Mouse (Mus musculus) hindbrain, embryonic 14.5 days (tissue): Measurements from ENCODE around the gene Skap1. TPM values are rescaled to one million over a fixed set of nuclear protein-coding genes. Genes with fewer than 3 reads are reported as not detected.

Source experiments
- ATAC-seq: fragments of 200-750 bp; cut with Nextera tagmentation; 2 replicates; pipeline ENCODE4 v1.8.0; 2017; ENCODE audit warnings: moderate number of reproducible peaks, mild to moderate bottlenecking, moderate TSS enrichment, moderate library complexity; ENCODE audit not compliant: low FRiP score
- DNase-seq: peaks from one replicate; pipeline ENCODE4 v3.0.0-alpha.2; 2015; ENCODE audit warnings: low spot score
- H3K27ac ChIP-seq: fragments of 300-500 bp; sonication (generic); 2 replicates; pipeline ENCODE4 v1.5.1; 2014; ENCODE audit warnings: mild to moderate bottlenecking, moderate library complexity
- H3K27me3 ChIP-seq: fragments of 300-500 bp; sonication (generic); 2 replicates; pipeline ENCODE4 v1.6.1; 2014; ENCODE audit warnings: mild to moderate bottlenecking, low read length, mixed read lengths; ENCODE audit not compliant: control insufficient read depth, insufficient read depth
- H3K36me3 ChIP-seq: fragments of 300-500 bp; sonication (generic); replicated peaks from 2 replicates; pipeline ENCODE4 v1.6.1; 2014; ENCODE audit not compliant: control insufficient read depth, insufficient read depth
- H3K4me1 ChIP-seq: fragments of 300-500 bp; sonication (generic); replicated peaks from 2 replicates; pipeline ENCODE4 v1.6.1; 2014; ENCODE audit warnings: antibody characterized with exemption, low read length, mixed read lengths; ENCODE audit not compliant: control insufficient read depth, insufficient read depth
- H3K4me2 ChIP-seq: fragments of 300-500 bp; sonication (generic); replicated peaks from 2 replicates; pipeline ENCODE4 v1.6.1; 2014; ENCODE audit warnings: mild to moderate bottlenecking, moderate library complexity
- H3K4me3 ChIP-seq: fragments of 300-500 bp; sonication (generic); replicated peaks from 2 replicates; pipeline ENCODE4 v1.5.1; 2014; ENCODE audit warnings: mild to moderate bottlenecking, low read length
- H3K9ac ChIP-seq: fragments of 300-500 bp; sonication (generic); 2 replicates; pipeline ENCODE4 v1.6.1; 2014
- H3K9me3 ChIP-seq: fragments of 300-500 bp; sonication (generic); 2 replicates; pipeline ENCODE4 v1.6.1; 2016; ENCODE audit warnings: low read length; ENCODE audit not compliant: control insufficient read depth
- WGBS: fragments of 180-500 bp; shearing (Covaris S2); extraction: QIAGEN DNeasy Blood & Tissue Kit; methylation state at CpG from one replicate; pipeline ENCODE4 v1.1.7; 2014; 5-methylcytosine and 5-hydroxymethylcytosine counted together
- polyA plus RNA-seq: library from polyadenylated mRNA; unstranded; fragments of >200 nt; fragmentation: Nextera tagmentation; extraction: Ambion mirVana; gene quantifications from 2 replicates; pipeline ENCODE4 v1.2.1, GENCODE M21; 2014

The Skap1 gene
- polyA plus RNA-seq, 1 experiment from 2014 or later = 10.3 TPM

DNA sequence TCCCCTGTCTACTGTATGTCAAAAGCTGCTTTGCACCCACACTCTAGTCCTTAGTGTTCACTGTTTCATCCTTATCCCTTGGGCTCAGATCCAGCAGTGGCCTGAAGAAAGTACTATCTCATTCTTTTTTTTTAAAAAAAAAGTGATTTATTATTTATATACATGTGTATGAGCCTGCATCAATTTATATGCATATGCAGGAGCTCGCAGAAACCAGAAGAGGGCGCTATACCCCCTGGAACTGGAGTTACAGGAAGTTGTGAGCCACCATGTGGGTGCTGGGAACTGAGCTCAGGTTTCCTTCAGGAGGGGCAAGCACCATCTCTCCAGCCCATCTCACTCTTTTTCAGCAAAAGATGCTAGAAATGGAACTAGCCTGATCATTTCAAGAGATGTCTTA, 70.1 kb downstream of the Skap1 start:
- H3K36me3 ChIP-seq = no peaks in the 10 kb centered on the region

DNA sequence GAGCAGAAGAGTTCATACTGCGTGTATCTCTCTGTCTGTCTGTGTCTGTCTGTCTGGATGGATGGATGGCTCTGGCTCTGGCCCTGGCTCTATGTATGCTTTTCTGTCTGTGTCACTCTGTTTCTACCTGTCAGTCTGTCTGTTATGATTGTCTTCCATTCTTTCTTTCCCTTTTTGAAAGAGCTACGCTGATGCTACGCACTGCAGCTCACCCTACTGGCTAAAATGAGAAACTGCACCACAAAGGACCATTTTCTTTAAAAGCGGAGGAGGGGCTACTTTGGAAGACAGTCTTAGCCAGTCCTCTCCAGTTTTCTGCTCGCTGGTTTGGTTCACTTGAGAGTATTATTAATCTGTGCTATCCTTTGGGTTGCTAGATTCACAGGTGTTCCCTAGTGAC, 71.8 kb downstream of the Skap1 start:
- H3K4me1 ChIP-seq = no peaks in the 10 kb centered on the region; the same call in 1 of the 2 replicates

More for the DNA sequence above, 70.1 kb downstream of the Skap1 start:
- ATAC-seq (no peak), DNase-seq (no peak)
- Histone ChIP-seq H3K9me3 (no peaks in the 10 kb centered on the region), H3K27me3 (no peaks in the 10 kb centered on the region), H3K27ac (no peak overlapping the region), H3K9ac (no peak overlapping the region), H3K4me1 (no peaks in the 10 kb centered on the region; the same call in 1 of the 2 replicates), H3K4me2 (no peak overlapping the region), H3K4me3 (no peak overlapping the region)
- 70% methylated on average over 2 of the region's 2 CpGs for WGBS

DNA sequence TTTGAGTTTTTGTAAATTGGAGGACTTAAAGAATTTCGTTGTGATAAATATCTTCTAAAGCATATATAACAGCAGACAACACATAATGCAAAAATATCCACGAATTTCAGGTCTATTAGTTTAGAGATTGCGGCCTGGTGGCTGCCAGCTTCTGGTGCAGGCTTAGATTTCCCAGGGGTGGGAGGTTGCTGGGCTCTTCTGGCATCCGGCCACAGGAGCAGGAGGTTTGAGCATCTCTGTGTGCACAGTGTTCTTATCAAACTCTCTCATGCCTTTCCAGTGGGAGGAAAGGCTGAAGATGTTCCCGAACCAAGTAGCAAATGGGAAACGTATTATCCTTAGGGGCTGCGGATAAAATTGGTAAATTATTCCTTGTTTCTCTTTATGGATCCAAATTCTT, 77.6 kb downstream of the Skap1 start:
- no peak overlapping the region for H3K4me3 ChIP-seq
- no peaks in the 10 kb centered on the region for H3K4me1 ChIP-seq
- H3K27ac ChIP-seq = no peak overlapping the region
- no peak overlapping the region for H3K9ac ChIP-seq
- H3K9me3 ChIP-seq = no peaks in the 10 kb centered on the region
- ATAC-seq (no peak), DNase-seq (peak; percentile 64)
- H3K27me3 ChIP-seq = no peaks in the 10 kb centered on the region; the same call in 1 of the 2 replicates
- H3K4me2 ChIP-seq = no peak overlapping the region
- WGBS = 62% methylated on average over 7 of the region's 7 CpGs
- H3K36me3 ChIP-seq = no peaks in the 10 kb centered on the region

More for the DNA sequence above, 71.8 kb downstream of the Skap1 start:
- no peak for ATAC-seq
- no peak overlapping the region for H3K4me3 ChIP-seq
- no peak overlapping the region for H3K4me2 ChIP-seq
- H3K9ac ChIP-seq = no peak overlapping the region
- no peaks in the 10 kb centered on the region for H3K9me3 ChIP-seq
- peak; percentile 85 for DNase-seq
- WGBS = 23% methylated on average over 5 of the region's 5 CpGs
- no peak overlapping the region for H3K27ac ChIP-seq
- no peaks in the 10 kb centered on the region for H3K36me3 ChIP-seq
- H3K27me3 ChIP-seq = no peaks in the 10 kb centered on the region

DNA sequence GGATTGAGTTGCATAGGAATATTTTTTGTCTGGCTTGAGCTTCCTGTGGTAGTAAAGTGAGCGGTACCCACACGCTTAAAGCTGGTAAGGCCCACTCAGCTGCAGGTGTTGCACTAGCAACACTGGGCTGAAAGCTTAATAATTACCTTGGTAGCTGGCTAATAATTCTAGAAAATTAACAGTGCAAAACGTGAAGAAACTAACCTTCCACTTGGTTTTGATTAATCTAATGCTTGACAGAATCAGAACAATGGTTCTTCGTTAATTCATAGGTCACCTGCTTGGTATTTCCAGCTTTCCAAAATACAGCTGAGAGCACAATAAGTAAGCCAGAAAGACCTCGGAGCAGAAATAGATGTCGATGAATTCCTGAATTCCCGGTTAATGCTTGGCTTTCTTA, 78.2 kb downstream of the Skap1 start:
- H3K9me3 ChIP-seq = no peaks in the 10 kb centered on the region
- WGBS = 72% methylated on average over 7 of the region's 7 CpGs
- no peak for DNase-seq
- no peak overlapping the region for H3K9ac ChIP-seq
- no peak overlapping the region for H3K4me3 ChIP-seq
- no peak for ATAC-seq
- no peaks in the 10 kb centered on the region for H3K4me1 ChIP-seq
- H3K27me3 ChIP-seq = no peaks in the 10 kb centered on the region; the same call in 1 of the 2 replicates
- H3K36me3 ChIP-seq = no peaks in the 10 kb centered on the region
- H3K27ac ChIP-seq = no peak overlapping the region
- no peak overlapping the region for H3K4me2 ChIP-seq

DNA sequence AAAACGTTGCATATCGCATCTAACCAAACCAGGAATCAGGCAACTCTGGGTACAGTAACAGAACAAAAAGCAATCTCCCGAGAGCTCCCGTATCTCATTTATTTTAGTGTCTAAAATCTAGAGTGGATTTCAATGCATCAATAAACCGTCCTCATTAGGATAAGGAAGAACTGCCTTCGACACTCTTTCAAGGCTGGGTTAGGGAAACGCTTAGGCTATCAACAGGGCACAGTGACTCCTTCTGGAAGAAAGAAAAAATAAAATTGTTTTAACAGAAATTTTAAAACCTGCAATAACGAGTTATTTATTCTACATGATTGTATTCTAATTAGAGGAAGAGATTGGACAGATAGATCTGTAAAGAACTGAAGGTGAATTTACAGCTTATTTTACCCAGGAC, 82.0 kb downstream of the Skap1 start:
- no peak overlapping the region for H3K4me3 ChIP-seq

DNA sequence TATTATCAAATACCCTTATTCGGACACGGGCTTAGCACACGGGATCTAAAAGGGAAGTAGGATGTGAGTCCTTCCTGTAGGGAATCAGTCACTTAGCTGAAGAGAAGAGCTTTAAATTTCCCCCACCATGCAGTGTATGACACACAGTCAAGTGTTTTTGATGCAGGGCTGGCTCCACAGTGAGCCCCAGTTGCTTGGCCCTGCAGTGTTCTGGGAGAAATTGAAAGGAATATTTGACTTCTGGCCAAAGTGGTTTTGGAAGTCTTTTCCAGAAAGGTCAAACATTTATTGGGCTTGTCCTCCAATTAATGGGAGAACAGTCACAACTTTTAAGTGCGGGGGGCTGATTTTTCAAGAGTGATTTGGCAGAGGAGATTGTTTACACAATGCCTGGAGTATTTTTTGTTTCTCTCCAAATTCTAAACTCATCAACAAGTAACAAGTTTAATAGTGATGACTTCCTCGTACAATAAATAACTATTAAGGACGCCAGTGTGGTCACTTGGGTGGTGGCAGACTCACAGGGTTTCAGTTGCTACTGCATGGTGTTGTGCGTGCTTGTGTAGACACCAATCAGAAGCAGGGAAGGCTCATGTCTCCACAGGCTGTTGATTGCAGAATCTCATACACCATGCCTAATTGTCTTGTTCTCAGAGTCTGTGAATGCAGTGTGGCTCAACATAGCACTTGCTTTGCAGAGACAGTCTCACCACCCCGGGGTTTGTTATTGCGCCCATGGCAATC, 86.7 kb downstream of the Skap1 start:
- Histone ChIP-seq H3K27me3 (0 out of 2 replicates have a peak, but pooled peaks cover 13% of the 10 kb centered on the region), H3K4me1 (no peaks in the 10 kb centered on the region), H3K4me3 (no peak overlapping the region), H3K4me2 (no peak overlapping the region), H3K36me3 (no peaks in the 10 kb centered on the region), H3K27ac (no peak overlapping the region), H3K9ac (no peak overlapping the region), H3K9me3 (no peaks in the 10 kb centered on the region)
- DNase-seq (no peak), ATAC-seq (no peak)
- 79% methylated on average over 9 of the region's 9 CpGs for WGBS

More for the DNA sequence above, 82.0 kb downstream of the Skap1 start:
- H3K9ac ChIP-seq = no peak overlapping the region
- H3K4me2 ChIP-seq = no peak overlapping the region
- peak overlapping the region; percentile 48; the same call in 1 of the 2 replicates for H3K27ac ChIP-seq
- no peaks in the 10 kb centered on the region; the same call in 1 of the 2 replicates for H3K27me3 ChIP-seq
- DNase-seq (peak; percentile 37), ATAC-seq (no peak)
- H3K4me1 ChIP-seq = no peaks in the 10 kb centered on the region
- no peaks in the 10 kb centered on the region for H3K36me3 ChIP-seq
- WGBS = 62% methylated on average over 8 of the region's 8 CpGs
- no peaks in the 10 kb centered on the region for H3K9me3 ChIP-seq

DNA sequence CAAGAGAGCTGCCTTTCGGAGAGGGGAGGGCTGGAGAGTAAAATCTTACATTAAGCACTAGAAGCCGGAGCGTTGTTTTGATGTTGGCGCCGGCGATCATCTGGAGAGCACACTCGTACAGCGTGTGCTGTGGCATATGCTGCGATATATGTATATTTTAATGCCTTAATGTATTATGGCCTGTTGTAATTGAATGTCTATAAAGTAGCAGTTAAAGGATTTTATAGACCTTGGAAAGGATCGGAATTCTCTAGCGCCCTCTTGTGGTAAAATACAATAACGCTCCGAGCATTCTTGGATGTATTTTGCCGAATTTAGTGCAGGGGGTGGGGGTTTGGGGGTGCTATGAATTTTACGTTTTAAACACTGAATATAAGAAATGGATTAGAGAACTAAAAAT, 88.7 kb downstream of the Skap1 start:
- no peaks in the 10 kb centered on the region for H3K9me3 ChIP-seq
- WGBS = 17% methylated on average over 15 of the region's 15 CpGs
- H3K4me3 ChIP-seq = peak overlapping the region; percentile 12
- DNase-seq (peak; percentile 86), ATAC-seq (peak; percentile 40; the same call in 1 of the 2 replicates)
- H3K27ac ChIP-seq = no peak overlapping the region
- no peaks in the 10 kb centered on the region for H3K36me3 ChIP-seq
- H3K4me1 ChIP-seq = no peaks in the 10 kb centered on the region
- 0 out of 2 replicates have a peak, but pooled peaks cover 14% of the 10 kb centered on the region for H3K27me3 ChIP-seq
- H3K4me2 ChIP-seq = peak overlapping the region; percentile 41
- peak overlapping the region; percentile 26; the same call in 1 of the 2 replicates for H3K9ac ChIP-seq

DNA sequence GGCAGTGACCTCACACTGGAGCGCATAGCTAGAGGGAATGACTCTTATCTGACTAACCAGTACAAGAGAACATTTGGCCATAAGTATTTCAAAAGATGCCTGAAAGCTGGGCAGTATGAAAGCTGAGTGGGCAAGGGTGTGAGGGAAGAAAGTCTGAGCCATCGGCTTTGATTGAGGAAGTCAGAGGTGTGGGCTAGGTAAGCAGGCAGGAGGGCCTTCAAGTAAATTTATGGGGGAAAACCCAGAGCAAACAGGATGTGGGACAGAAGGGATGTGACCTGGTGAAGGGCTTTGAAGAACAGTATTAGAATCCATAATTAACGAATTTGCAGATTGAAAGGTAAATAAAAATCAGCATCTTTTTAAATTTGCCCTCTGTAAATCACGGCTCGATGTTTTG, 95.8 kb downstream of the Skap1 start:
- no peak overlapping the region for H3K4me2 ChIP-seq
- H3K9ac ChIP-seq = no peak overlapping the region
- no peak overlapping the region for H3K4me3 ChIP-seq
- no peaks in the 10 kb centered on the region for H3K9me3 ChIP-seq
- H3K27me3 ChIP-seq = 0 out of 2 replicates have a peak, but pooled peaks cover 3% of the 10 kb centered on the region
- ATAC-seq (no peak), DNase-seq (no peak)
- H3K4me1 ChIP-seq = no peaks in the 10 kb centered on the region
- no peak overlapping the region for H3K27ac ChIP-seq
- 90% methylated on average over 5 of the region's 5 CpGs for WGBS
- no peaks in the 10 kb centered on the region for H3K36me3 ChIP-seq

DNA sequence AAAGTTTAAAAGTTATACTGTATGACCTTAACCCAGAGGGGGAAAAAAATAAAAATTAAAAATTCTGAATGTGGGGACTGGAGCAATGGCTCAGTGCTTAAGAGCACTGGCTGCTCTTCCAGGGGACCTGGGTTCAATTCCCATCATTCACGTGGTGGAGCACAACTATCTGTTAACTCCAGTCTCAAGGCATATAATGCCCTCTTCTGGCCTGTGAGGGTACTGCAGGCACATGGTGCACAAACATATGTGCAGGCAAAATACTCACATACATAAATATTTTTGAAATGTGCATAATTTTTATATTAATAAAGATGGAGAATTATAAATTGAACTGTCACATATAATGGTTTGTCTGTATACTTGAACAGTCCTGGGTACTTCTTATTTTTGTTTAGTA, 99.7 kb downstream of the Skap1 start:
- ATAC-seq (no peak), DNase-seq (no peak)
- Histone ChIP-seq H3K27me3 (no peaks in the 10 kb centered on the region), H3K9me3 (no peaks in the 10 kb centered on the region), H3K27ac (no peak overlapping the region), H3K4me2 (no peak overlapping the region), H3K4me1 (no peaks in the 10 kb centered on the region), H3K9ac (no peak overlapping the region), H3K4me3 (no peak overlapping the region), H3K36me3 (no peaks in the 10 kb centered on the region)
- WGBS = 66% methylated on average over 1 of the region's 1 CpGs
